Mouse (Mus musculus) erythroblast, embryonic 14.5 days (primary cell): Measurements from ENCODE around the gene Keap1. TPM values are rescaled to one million over a fixed set of nuclear protein-coding genes. Genes with fewer than 3 reads are reported as not detected.

Experiments
- H3K27me3 ChIP-seq: 2 replicates; pipeline ENCODE4 v1.6.1; 2012; ENCODE audit warnings: inconsistent platforms; ENCODE audit not compliant: control insufficient read depth
- H3K36me3 ChIP-seq: 2 replicates; pipeline ENCODE4 v1.6.1; 2012; ENCODE audit warnings: mild to moderate bottlenecking, inconsistent platforms; ENCODE audit not compliant: control insufficient read depth
- H3K4me1 ChIP-seq: 2 replicates; pipeline ENCODE4 v1.6.1; 2012; ENCODE audit warnings: inconsistent platforms; ENCODE audit not compliant: control insufficient read depth
- H3K4me3 ChIP-seq: replicated peaks from 2 replicates; pipeline ENCODE3; 2012; ENCODE audit warnings: moderate library complexity, mild to moderate bottlenecking, inconsistent platforms
- H3K9me3 ChIP-seq: 2 replicates; pipeline ENCODE4 v1.6.1; 2012; ENCODE audit warnings: low read length, inconsistent platforms, mixed read lengths; ENCODE audit not compliant: control insufficient read depth
- GATA1 ChIP-seq: IDR thresholded peaks from 2 replicates; pipeline ENCODE4 v1.6.1; 2012; ENCODE audit warnings: low read length, inconsistent platforms, mixed read lengths
- TAL1 ChIP-seq: IDR thresholded peaks from 3 replicates; pipeline ENCODE4 v1.6.1; 2012; ENCODE audit warnings: low read length, inconsistent platforms, mixed read lengths
- polyA plus RNA-seq: library from polyadenylated mRNA; stranded (reverse); fragments of >175 nt; gene quantifications from 2 replicates; pipeline ENCODE4 v1.2.3, GENCODE M21; 2012

Keap1 gene
- polyA plus RNA-seq, 1 experiment: 5.2 TPM

DNA sequence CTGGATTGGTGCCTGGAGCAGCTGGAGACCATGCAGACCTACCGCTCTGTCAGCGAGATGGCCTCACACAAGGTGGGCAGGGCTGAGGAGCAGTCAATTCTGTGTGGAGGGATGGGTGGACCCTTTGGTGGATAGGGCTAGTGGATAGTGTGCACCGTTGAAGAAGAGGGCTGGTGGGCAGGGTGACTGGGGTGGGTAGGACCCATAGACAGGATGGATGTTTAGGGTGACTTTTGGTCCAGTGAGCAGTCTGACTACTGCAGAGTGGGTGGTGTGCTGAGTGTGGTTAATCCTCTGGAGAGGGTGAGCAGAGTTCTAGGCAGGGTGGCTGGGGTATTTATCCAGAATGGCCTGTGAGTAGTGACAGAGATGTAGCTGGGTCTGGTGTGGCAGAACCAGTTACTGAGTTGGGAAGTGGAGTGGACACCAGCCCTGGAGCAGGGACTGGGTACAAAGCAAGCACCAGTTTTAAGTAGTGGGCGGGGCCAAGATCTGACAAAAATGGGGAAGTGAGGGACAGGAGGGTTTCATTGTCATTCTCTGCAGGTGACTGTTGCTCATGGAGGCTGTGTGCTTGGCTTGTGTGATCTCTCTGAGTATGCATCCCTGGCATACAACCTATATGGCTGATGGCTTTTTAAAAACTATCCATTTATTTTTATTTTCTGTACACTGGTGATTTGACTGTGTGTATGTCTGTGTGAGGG is 44.2 kb downstream of the Keap1 start:
- no peaks in the 10 kb centered on the region for H3K9me3 ChIP-seq
- peaks cover 6% of the 10 kb centered on the region; the same call in 1 of the 2 replicates for H3K4me1 ChIP-seq
- H3K36me3 ChIP-seq: peaks cover 4% of the 10 kb centered on the region
- no peak overlapping the region for H3K4me3 ChIP-seq
- TF ChIP-seq TAL1 (no peak), GATA1 (no peak)
- no peaks in the 10 kb centered on the region for H3K27me3 ChIP-seq

DNA sequence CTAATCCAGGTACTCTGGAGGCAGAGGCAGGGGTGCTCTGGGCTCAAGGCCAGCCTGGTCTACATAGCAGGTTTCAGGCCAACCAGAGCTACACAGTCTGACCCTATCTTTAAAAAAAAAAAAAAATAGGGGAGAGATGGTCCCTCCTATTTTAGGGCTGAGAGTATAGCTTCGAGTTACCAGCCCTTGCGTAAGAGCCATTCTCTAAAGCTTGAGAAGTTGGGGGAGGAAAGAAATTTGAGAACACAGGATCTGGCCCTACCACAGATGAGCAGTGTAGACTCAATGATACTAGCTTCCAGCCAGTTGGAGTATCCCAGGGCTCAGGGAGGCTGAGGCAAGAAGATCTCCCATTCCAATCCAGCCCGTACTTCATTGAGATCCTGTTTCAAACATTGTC is 45.4 kb downstream of the Keap1 start:
- no peaks in the 10 kb centered on the region for H3K9me3 ChIP-seq
- H3K36me3 ChIP-seq: peaks cover 4% of the 10 kb centered on the region
- no peak overlapping the region for H3K4me3 ChIP-seq
- TF ChIP-seq GATA1 (no peak), TAL1 (no peak)
- peaks cover 6% of the 10 kb centered on the region; the same call in 1 of the 2 replicates for H3K4me1 ChIP-seq
- no peaks in the 10 kb centered on the region for H3K27me3 ChIP-seq

DNA sequence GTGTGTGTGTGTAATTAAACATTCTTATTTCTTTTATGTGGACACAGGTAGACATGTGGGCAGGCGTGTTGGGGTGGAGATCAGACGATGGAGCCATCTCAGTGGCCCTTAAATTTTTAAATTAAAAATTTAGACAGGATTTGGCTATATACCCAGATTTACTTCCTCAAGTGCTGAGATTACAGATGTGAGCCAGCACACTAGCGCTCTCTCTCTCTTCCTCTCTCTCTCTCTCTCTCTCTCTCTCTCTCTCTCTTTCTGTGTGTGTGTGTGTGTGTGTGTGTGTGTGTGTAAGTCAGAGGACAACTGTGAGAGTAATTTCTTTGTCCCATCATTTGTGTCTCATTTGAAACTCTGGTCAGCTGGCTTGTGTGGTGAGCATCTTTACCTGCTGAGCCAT is 48.5 kb downstream of the Keap1 start:
- H3K4me3 ChIP-seq: no peak overlapping the region
- no peaks in the 10 kb centered on the region for H3K9me3 ChIP-seq
- peaks cover 4% of the 10 kb centered on the region for H3K36me3 ChIP-seq
- H3K4me1 ChIP-seq: peaks cover 4% of the 10 kb centered on the region
- no peak for TF ChIP-seq GATA1
- TF ChIP-seq TAL1: no peak
- H3K27me3 ChIP-seq: no peaks in the 10 kb centered on the region

DNA sequence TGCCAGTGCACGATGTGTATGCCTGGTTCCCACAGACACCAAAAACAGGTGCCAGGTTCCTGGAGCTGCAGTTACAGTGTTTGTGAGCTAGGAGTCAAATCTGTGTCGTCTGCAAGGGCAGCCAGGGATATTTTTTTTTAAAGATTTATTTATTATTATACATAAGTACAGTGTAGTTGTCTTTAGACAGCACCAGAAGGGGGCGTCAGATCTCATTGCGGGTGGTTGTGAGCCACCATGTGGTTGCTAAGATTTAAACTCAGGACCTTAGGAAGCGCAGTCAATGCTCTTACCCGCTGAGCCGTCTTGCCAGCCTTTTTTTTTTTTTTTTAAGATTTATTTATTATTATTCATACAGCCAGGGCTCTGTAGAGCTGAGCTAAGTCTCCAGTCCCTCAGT is 49.3 kb downstream of the Keap1 start:
- TF ChIP-seq TAL1 (no peak), GATA1 (no peak)
- Histone ChIP-seq H3K27me3 (no peaks in the 10 kb centered on the region), H3K9me3 (no peaks in the 10 kb centered on the region), H3K4me1 (peaks cover 8% of the 10 kb centered on the region), H3K36me3 (peaks cover 4% of the 10 kb centered on the region), H3K4me3 (no peak overlapping the region)

DNA sequence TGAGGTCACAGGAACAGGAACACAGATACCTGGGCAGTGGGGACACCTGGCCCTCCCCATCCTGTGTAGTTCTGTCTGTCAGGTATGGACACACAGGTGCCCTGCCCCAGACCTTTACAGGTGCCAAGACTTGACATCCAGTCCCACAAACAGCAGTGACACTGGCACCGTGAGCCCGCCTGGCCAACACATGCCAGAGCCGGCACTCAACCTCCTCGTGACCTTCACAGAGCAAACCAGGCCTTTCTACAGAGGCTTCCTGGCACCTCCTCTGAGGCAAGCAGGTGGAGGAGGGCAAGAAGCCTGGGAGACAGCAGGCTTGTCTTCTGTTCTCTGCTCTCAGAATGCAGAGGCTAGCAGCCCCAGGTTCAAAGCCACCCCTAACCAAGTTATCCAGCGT is 53.7 kb downstream of the Keap1 start:
- no peaks in the 10 kb centered on the region for H3K27me3 ChIP-seq
- no peak for TF ChIP-seq TAL1
- no peak for TF ChIP-seq GATA1
- no peak overlapping the region for H3K4me3 ChIP-seq
- no peaks in the 10 kb centered on the region for H3K36me3 ChIP-seq
- peaks cover 42% of the 10 kb centered on the region for H3K4me1 ChIP-seq
- H3K9me3 ChIP-seq: no peaks in the 10 kb centered on the region

DNA sequence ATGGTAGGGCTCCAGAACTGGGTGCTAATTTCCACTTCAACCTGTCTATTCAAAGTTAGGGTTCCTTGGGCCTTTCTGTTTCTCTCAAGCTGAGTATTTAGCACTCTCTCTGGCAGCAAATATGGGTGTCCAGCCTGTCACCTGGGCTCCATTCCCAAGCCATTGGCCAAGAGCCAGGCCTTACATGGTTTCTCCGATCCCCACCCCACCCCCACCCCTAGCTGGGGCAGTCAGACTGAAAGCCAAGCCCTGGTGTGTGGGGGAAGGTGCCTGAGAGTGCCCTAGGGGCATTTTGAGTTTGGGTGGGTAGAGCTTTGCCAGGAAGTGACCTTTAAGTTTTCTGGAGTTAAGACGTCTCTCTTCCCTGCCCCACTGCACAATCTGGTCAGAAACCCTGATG is 54.4 kb downstream of the Keap1 start:
- Histone ChIP-seq H3K9me3 (no peaks in the 10 kb centered on the region), H3K36me3 (no peaks in the 10 kb centered on the region), H3K27me3 (no peaks in the 10 kb centered on the region), H3K4me1 (peaks cover 42% of the 10 kb centered on the region), H3K4me3 (no peak overlapping the region)
- no peak for TF ChIP-seq TAL1

DNA sequence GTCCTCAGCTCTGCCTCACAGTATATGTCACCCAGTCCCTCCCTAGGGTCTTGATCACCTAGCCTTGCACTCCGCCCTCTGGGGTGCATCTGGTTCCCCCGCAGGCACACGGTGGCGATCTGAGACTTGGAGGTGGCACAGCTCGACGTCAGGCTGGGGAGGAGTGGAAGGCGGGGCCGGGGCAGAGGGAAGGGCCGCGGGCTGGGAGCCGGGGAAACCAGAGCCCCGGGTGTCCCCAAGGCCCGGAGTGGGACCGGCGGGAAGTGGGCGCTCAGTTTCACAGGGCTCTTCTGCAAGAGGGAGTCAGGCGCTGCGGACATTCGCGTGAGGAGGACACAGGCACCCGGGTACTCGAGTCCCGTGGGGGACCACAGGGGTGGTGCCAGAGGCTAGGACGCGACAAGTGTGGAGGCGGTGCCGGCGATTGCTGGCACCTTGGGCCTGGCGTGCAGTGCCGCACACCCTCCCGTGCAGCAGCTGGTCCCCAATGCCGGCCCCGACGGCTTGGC is 55.2 kb downstream of the Keap1 start:
- no peaks in the 10 kb centered on the region for H3K36me3 ChIP-seq
- H3K4me3 ChIP-seq: peak overlapping the region; percentile 62
- no peaks in the 10 kb centered on the region for H3K9me3 ChIP-seq
- TF ChIP-seq TAL1 (no peak), GATA1 (no peak)
- H3K4me1 ChIP-seq: peaks cover 42% of the 10 kb centered on the region
- no peaks in the 10 kb centered on the region for H3K27me3 ChIP-seq

DNA sequence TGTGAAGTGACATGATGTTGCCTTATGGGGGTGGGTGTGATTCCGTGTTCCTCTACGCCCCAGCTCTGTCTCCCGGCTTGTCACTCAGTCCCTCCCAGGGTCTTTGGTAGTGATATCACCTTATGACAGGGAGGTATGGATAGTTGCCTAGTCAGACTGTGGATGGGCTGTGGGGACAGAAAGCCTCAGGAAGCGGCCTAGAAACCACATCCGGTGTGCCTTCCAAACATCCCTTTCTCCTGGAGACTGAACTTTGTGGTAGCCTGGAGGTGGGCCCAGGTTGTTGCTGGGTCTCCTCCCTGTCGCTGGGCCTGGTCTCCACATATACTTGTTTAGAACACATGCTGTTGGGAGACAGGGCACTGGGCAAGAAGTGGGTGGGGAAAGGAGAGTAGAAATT is 55.7 kb downstream of the Keap1 start:
- Histone ChIP-seq H3K4me1 (peaks cover 42% of the 10 kb centered on the region), H3K9me3 (no peaks in the 10 kb centered on the region), H3K27me3 (no peaks in the 10 kb centered on the region), H3K36me3 (no peaks in the 10 kb centered on the region), H3K4me3 (peak overlapping the region; percentile 62)
- TF ChIP-seq TAL1 (no peak), GATA1 (no peak)

DNA sequence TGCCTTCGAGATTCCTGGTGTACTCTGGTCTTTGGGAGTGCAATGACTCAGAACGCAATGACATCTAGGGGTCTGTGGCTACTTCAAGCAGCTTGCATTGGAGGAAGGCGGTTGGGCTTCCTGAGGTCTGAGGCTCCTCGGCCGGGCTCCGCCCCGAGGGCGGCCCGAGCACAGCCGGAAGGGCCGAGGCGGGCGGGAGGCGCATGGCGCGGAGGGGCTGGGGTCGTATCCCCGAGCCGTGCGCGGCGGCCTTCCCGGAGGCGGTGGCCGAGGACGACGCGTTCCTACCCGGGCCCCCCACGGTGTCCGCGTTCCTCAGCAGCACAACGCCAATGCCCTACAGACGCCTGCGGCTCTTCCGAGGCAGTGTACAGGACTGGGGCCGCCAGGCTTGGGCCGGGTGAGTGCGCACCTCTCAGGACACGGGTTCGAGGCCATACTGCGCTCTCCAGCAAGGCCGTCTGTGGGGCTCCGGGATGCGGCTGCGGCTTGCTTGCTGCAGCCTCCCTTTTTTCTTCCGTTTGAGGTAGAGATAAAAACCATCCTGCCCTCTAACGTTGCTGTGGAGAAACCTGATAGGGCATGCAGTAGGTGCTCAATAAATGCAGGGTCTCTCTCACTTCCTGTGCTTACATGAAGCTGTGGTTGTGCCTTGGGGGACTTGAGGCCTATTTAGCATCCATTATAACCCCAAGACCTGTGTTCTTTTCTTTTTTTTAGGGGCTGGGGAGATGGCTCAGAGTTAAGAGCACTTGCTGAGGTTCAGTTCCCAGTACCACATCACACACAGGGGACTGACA is 57.5 kb downstream of the Keap1 start:
- TF ChIP-seq TAL1: no peak
- no peak for TF ChIP-seq GATA1
- Histone ChIP-seq H3K27me3 (no peaks in the 10 kb centered on the region), H3K4me1 (peaks cover 42% of the 10 kb centered on the region), H3K4me3 (peak overlapping the region; percentile 64), H3K9me3 (no peaks in the 10 kb centered on the region), H3K36me3 (no peaks in the 10 kb centered on the region)
